Mouse (Mus musculus) cerebellum, adult 9-11 months (tissue): ENCODE results near the gene Dok7.

Source experiments
- DNase-seq: peaks from one replicate; pipeline ENCODE4 v3.0.0; 2022

The Dok7 gene

GRCm38 (mm10) chr5:35058216-35058615 is 1.6 kb downstream of the Dok7 start:
- DNase-seq = no peak

DNA sequence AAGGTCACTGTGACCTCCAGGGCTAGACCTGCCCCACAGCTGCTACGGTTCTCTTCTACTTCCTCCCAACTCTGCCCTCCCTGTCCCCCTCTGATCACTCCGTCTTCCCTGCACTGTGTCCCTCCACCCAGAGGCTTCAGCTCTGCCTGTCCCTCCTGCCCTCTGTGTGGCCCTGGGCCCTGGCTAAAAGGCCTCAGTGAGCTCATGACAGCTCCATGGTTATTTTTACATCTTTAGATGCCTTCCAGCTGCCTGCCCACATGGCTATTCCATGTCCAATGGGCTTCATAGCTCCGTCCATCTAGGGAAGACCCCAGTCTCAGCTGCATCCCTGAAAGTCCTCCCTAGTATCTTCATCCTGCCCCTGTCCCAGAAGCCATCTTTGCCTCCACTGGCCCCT is 3.5 kb downstream of the Dok7 start:
- DNase-seq = no peak

DNA sequence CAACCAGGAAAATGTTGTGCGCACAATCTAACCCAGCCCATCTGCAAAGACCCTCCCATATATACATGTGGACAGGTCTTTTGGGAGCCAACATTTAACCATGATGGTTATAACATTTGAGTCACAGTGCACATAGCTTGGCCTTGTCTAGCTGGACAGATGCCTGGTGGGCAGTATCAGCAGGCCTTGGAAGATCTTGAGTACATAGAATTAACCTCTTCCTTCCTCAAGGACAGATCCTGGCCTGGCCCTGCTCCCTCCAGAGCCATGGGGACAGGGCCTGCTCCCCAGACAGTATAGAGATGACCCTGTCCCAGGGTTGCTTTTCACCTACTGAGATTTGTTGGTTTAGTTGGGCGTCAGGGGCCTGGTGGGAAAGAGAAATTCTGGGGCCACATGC is 13.3 kb downstream of the Dok7 start:
- no peak for DNase-seq

- no peak for DNase-seq
Measured at GRCm38 (mm10) chr5:35070314-35070713, 13.7 kb downstream of the Dok7 start.

DNA sequence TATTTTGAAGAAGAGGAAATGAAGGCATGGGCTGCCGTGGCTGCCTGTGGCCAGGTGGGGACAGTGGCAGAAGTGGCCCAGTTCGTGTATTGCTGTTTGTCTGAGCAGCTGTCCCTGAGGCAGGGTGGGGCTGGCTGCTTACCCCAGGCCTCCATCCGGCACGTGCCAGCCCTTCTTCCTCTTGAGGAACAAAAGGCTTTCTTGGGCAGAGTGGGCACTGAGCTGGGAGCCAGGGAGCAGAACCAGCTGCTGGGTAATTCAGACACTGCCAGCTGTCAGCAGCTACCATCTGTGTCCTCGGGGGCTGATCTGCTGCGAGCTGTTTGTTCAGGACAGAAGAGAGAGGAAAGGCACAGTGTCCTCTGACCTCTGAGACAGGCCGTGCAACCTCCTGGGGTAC is 14.4 kb downstream of the Dok7 start:
- DNase-seq = no peak

DNA sequence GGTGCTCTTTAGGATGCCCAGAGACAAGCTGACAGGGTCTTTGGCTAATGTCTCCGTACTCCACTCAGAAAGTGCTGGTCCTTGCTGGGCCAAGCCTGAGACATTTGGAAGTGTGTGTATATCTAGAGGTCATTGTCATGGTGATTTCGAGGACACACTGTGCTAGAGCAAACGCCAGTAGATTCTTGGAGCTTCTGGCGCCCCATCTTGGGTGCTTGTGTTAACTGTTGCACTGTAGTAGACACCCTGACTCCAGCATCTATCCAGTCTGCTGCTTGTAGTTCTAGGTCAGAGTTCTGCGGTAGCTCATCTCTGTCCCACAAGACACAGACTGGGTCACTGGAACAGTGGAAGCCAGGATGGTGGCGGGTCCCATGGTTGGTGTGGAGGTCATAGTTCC is 15.3 kb downstream of the Dok7 start:
- DNase-seq = no peak

DNA sequence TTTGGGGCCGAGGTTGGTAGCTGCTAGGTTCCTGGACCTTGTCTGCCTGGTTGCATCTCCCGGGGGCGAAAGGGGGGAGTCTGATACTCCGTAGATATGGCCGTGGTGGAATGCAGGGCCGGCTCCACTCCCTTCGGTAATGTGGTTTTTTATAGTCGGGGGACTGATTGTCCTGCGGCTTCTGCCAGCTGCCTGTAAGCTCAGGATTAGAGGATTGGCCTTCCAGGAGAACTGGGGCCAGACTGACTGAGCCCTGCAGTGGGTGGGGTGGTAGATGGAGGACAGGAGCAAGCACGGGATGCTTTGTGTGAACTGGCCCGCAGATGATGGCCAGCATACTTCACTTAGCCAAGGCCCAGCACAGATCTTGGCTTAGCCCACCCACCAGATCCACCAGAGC is 16.7 kb downstream of the Dok7 start:
- DNase-seq = no peak

DNA sequence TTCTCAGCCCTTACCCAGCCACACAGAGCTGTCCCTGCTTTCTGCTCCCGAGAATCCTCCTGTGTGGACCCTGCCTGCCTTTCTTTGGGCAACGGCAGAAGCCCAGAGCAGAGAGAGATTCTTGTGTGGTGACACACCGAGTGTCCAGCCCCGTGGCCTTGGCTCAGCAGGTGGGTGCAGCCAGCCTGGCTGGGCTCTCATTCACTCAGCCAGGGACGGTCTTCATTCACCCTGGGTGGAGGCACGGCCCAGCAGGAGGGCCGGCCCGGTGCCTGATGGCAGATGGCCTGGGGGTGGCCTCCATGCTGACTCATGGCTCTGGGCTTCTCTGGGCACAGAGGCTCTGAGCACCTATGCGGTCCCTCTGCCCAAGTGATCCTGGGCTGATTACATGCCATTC is 17.4 kb downstream of the Dok7 start:
- peak; percentile 70 for DNase-seq

- no peak for DNase-seq
Measured at GRCm38 (mm10) chr5:35076369-35076768, 19.8 kb downstream of the Dok7 start.

DNA sequence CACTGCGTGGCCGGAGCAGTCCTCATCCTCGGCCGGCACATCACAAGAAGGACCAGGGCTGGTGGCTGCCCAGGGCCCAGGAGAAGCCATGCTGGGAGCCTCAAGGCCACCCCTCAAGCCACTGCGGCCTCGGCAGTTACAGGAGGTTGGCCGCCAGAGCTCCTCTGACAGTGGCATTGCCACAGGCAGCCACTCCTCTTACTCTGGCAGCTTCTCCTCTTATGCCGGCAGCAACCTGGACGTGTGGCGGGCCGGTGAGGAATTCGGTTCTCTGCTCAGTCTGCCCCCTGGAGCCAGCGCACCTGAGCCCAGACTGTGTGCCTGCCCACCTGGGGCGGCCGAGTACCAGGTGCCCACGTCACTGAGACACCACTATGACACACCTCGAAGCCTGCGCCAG is 22.5 kb downstream of the Dok7 start:
- no peak for DNase-seq

DNA sequence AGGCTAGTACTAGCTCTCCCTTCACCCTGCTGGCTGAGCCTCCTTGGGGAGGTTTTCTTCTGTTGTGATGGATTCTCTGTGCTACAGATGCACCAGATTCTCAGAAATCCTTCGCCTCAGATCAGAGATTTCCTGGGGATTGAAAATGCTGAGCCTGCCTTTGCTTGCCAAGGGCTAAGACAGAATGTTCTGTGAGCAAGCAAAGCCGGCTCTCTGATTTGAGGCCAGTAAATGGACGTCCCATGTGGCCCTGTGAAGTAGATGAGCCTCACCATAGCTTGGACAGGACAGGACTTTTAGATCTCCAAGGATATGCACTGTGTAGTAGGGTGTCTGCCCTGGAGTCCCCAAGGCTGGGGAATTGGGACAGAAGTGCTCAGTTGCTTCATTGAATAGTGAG is 28.3 kb downstream of the Dok7 start:
- DNase-seq = no peak

GRCm38 (mm10) chr5:35088785-35089613 is 32.4 kb downstream of the Dok7 start:
- peak; percentile 61 for DNase-seq

GRCm38 (mm10) chr5:35089614-35089963 is 33.0 kb downstream of the Dok7 start:
- no peak for DNase-seq

GRCm38 (mm10) chr5:35091636-35092035 is 35.1 kb downstream of the Dok7 start:
- DNase-seq = no peak

GRCm38 (mm10) chr5:35103086-35103485 is 46.5 kb downstream of the Dok7 start:
- no peak for DNase-seq

DNA sequence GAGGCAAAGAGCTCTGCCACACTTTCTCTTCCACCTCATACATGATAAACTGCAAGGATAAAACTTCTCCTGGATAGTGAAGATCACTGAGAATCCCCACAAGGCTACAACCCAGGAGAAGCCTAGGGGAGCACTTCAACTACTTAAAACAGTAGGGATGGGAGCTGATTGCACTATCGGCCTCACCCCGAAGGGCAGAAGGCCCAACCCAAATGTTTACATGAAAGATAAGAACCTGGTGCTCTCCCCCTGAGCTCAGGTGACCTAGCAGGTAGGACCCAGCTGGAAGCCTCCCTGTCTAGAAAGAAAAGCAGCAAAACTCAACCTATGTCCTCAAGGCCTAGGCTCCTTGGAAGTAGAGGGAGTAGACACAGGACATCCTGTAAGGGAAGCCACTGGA is 47.0 kb downstream of the Dok7 start:
- DNase-seq = no peak

- DNase-seq = no peak
Measured at GRCm38 (mm10) chr5:35104183-35104959, 47.8 kb downstream of the Dok7 start.

DNA sequence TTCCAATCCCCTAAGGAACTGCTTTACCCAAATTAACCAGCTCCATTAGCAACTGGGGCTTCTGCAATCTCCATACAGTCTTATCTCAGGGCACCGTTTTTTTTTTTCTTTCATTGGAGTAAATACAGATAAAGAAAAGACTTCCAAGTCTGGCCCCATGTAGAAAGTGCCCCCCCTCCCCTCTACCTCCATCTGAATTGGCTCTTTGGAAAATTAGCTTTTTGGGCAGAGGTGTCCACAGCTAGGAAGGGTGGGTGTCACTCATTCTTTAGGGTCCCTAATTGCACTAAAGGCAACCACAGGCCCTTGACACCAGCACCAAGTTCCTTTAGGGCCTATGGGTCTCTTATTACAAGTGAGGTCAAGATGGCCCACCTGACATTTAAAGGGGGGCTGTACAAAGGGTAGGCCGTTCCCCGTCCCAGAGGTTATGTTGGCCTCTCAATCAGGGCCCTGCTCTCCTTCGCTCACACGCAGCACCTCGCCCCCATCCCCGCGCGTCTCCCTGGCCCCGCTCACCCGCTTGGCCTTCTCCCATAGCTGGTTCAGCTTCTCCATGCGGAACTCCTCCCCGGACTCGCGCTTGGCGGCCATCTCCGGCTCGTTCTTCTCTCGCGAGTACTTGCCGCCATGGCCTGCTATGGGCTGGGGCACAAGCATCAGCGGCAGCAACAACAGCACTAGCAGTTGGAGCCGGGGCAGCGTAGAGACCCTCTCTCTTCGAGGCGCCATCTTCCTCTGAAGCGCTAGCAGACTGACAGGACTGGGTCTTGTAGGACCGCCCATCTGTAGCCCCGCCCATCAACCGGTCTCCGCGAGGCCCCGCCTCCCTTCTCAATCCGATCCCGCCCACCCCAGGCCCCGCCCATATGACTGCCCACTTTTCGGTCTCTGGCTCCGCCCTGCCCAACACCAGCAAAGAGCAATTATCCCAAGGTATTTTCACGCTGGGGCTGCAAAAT is 48.7 kb downstream of the Dok7 start, which contains the start of gene Lrpap1:
Gene Lrpap1 (minus strand): TSS at position 807 of the 962 bp plus-strand sequence.
- DNase-seq = peak; percentile 87

DNA sequence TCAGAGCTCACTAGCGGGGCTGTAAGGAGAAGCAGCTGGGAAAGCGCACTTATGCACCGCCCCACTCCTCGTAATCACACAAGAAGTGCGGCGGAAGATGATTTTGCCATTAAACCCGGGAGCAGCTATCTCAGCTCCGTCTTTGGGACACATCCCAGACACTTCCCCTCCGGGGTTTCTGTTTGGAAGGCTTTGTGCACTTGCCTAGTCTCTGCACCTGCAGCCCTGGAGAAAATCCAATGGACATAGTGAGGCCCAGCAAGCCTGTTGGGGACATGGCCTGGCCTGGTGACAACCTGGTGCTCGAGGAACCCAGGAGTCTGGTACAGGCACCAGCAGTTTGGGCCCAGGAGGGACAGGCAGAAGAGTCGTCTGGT is 49.3 kb downstream of the Dok7 start:
- peak; percentile 85 for DNase-seq

DNA sequence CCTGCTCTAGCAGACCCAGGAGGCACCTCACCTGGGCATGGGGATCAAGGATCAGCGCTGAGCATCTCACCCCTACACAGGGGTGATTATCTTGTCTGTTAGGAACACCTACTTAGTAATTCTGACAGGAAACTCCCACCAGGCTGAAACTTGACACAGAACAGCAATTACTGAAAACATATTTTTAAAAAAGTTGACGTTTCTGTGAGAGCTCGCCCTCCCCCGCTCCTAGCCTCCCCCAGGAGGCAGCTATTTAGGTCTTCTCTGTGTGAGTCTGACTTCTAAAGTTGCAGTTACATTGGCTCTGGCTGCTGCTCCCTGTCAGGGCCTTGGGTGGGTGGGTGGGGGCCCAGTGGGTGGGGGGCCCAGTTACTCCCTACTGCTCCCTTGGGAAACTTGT is 55.9 kb downstream of the Dok7 start:
- DNase-seq = no peak

DNA sequence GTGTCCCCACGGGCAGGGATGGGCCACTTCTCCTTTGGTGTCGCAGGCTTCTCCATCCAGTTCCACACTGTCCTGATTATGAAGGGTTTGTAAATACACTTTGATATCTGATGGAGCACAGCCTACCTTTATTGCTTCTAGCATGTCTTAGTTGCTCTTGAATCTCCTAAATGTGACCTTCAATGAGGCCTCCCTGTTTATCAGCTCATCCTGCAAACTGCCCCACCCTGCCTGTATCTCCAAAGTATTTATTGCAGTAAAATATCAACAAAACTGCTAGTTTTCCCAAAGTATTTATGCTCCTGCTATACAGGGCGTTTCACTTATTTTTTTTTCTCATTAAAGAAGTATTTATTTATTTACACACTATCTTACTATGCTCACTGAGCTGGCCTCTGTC is 59.4 kb downstream of the Dok7 start:
- no peak for DNase-seq

GRCm38 (mm10) chr5:35117633-35118032 is 61.1 kb downstream of the Dok7 start:
- no peak for DNase-seq

DNA sequence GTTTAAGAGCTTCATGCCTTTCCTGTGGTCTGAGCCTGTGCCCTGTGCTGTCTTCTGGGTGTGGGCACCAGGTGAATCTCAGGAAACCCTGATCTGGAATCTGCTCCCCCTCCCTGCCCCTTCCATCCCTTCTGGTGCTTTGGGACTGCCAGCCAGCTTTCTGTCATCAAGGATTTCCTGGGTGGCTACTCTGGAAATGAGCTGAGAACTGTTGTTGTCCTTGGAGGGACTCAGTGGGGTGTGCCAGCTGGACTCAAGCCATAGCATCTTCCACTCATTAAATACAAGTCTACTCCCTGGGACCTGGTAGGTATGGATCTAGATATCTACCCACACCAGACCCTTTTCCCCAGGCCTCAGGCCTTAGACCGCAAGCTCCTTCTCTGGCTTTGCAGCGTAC is 61.9 kb downstream of the Dok7 start:
- peak; percentile 78 for DNase-seq
